Mouse (Mus musculus) testis, adult 10 weeks (tissue): ENCODE results near the gene Olfr1290. TPM values are rescaled to one million over a fixed set of nuclear protein-coding genes. Genes with fewer than 3 reads are reported as not detected.

Experiments
- polyA plus RNA-seq: library from polyadenylated mRNA; stranded (reverse); fragments of 350-450 nt; fragmentation: Illumina TruSeq; extraction: RNeasy Lipid Tissue Mini Kit (QIAGEN cat#74804); gene quantifications from one replicate; pipeline ENCODE4 v1.2.3, GENCODE M21; 2014; ENCODE audit warnings: low read depth, low replicate concordance

Olfr1290 gene
- not detected for polyA plus RNA-seq

GRCm38 (mm10) chr2:111493729-111494128 lies at the start of gene Olfr1290:
Gene Olfr1290 (minus strand): TSS chr2:111493829.

GRCm38 (mm10) chr2:111540191-111540590 lies 46.6 kb upstream of the Olfr1290 start, which contains the start of gene Olfr1294:
Gene Olfr1294 (minus strand): TSS chr2:111540291.

GRCm38 (mm10) chr2:111524903-111525302 lies 31.3 kb upstream of the Olfr1290 start, which contains the start of gene Olfr1293-ps:
Gene Olfr1293-ps (plus strand): TSS chr2:111525203.

GRCm38 (mm10) chr2:111496880-111497279 lies 3.3 kb upstream of the Olfr1290 start, which contains the start of gene Olfr1291-ps1:
Gene Olfr1291-ps1 (plus strand): TSS chr2:111497180.

GRCm38 (mm10) chr2:111480519-111480918 lies 13.1 kb downstream of the Olfr1290 start, which contains the start of gene Olfr1289:
Gene Olfr1289 (plus strand): TSS chr2:111480819.

GRCm38 (mm10) chr2:111473801-111474200 lies 19.8 kb downstream of the Olfr1290 start, which contains the start of gene Olfr1288:
Gene Olfr1288 (plus strand): TSS chr2:111474101.

GRCm38 (mm10) chr2:111448842-111449241 lies 44.8 kb downstream of the Olfr1290 start, which contains the start of gene Olfr1287:
Gene Olfr1287 (plus strand): TSS chr2:111449142.

Other genes starting within 250 kb of the Olfr1290 start
- gene Olfr1276, start 239.3 kb downstream of the Olfr1290 start, polyA plus RNA-seq: not detected
- gene Olfr1277, start 219.7 kb downstream of the Olfr1290 start, polyA plus RNA-seq: 0.22 TPM
- gene Olfr1278, start 203.7 kb downstream of the Olfr1290 start, polyA plus RNA-seq: not detected
- 0.59 TPM for gene Olfr1279, start 193.2 kb downstream of the Olfr1290 start, polyA plus RNA-seq
- gene Olfr1280, start 179.8 kb downstream of the Olfr1290 start, polyA plus RNA-seq: 1.7 TPM
- gene Olfr1281, start 167.3 kb downstream of the Olfr1290 start, polyA plus RNA-seq: 0.11 TPM
- not detected for gene Olfr1282, start 157.8 kb downstream of the Olfr1290 start, polyA plus RNA-seq
- gene Olfr1283, start 127.0 kb downstream of the Olfr1290 start, polyA plus RNA-seq: 0.13 TPM
- gene Olfr1284, start 118.3 kb downstream of the Olfr1290 start, polyA plus RNA-seq: not detected
- gene Olfr1286, start 70.7 kb downstream of the Olfr1290 start, polyA plus RNA-seq: not detected
- not detected for gene Olfr1287, start 44.7 kb downstream of the Olfr1290 start, polyA plus RNA-seq
- not detected for gene Olfr1288, start 19.7 kb downstream of the Olfr1290 start, polyA plus RNA-seq
- gene Olfr1289, start 13.0 kb downstream of the Olfr1290 start, polyA plus RNA-seq: not detected
- not detected for gene Olfr1291-ps1, start 3.4 kb upstream of the Olfr1290 start, polyA plus RNA-seq
- gene Olfr1293-ps, start 31.4 kb upstream of the Olfr1290 start, polyA plus RNA-seq: not detected
- gene Olfr1294, start 46.5 kb upstream of the Olfr1290 start, polyA plus RNA-seq: not detected
- not detected for gene Olfr1295, start 75.9 kb upstream of the Olfr1290 start, polyA plus RNA-seq
- gene Olfr1297, start 132.7 kb upstream of the Olfr1290 start, polyA plus RNA-seq: not detected
- gene Olfr1298, start 155.4 kb upstream of the Olfr1290 start, polyA plus RNA-seq: not detected
- not detected for gene Olfr1299, start 167.6 kb upstream of the Olfr1290 start, polyA plus RNA-seq